Mouse (Mus musculus): ENCODE data around the gene Lilra5.
"Not testable (repeated sequence)": the region's sequence is repeated elsewhere in the genome, so short reads cannot be mapped to it uniquely, and the experiment has no call there.

- TF ChIP-seq CTCF (IDR thresholded peaks at IDR 0.05; ENCODE audit: control insufficient read depth, insufficient read depth, insufficient replicate concordance, low read depth, low read length); POLR2A (IDR thresholded peaks at IDR 0.05; ENCODE audit: control insufficient read depth, low read depth, low read length): not testable (repeated sequence)
These were observed 37.9 kb downstream of the Lilra5 start for GRCm38 (mm10) chr7:4275500-4275899.

Data from testis, adult 2 months (tissue).